Mouse (Mus musculus): ENCODE measurements around the gene Gcnt3. TPM values are rescaled to one million over a fixed set of nuclear protein-coding genes. Genes with fewer than 3 reads are reported as not detected.

Gene Gcnt3
- total RNA-seq, 2 experiments from 2014 or later: not detected

Other genes with a start within 250 kb of the Gcnt3 start
- gene Bnip2, start 48.6 kb downstream of the Gcnt3 start, total RNA-seq (2014; fragmentation: Nextera tagmentation): 50.1 and 67.6 TPM in 2 replicates
- 125 and 126 TPM in 2 replicates for gene Bnip2, start 48.6 kb downstream of the Gcnt3 start, total RNA-seq (2017)
- 167 and 177 TPM in 2 replicates for gene Gtf2a2, start 25.5 kb downstream of the Gcnt3 start, total RNA-seq (2014; fragmentation: Nextera tagmentation)
- gene Gtf2a2, start 25.5 kb downstream of the Gcnt3 start, total RNA-seq (2017): 127 and 209 TPM in 2 replicates
- gene Fam81a, start 104.5 kb upstream of the Gcnt3 start, total RNA-seq (2014; fragmentation: Nextera tagmentation): not detected in 2 replicates
- gene Fam81a, start 104.5 kb upstream of the Gcnt3 start, total RNA-seq (2017): not detected in 2 replicates
- gene Myo1e, start 169.3 kb upstream of the Gcnt3 start, total RNA-seq (2014; fragmentation: Nextera tagmentation): 2.1 and 2.7 TPM in 2 replicates
- gene Myo1e, start 169.3 kb upstream of the Gcnt3 start, total RNA-seq (2017): 2.3 and 4.0 TPM in 2 replicates